Mouse (Mus musculus): ENCODE data around the gene Tmem53. TPM values are rescaled to one million over a fixed set of nuclear protein-coding genes. Genes with fewer than 3 reads are reported as not detected.

Gene Tmem53
- polyA plus RNA-seq, 2 experiments: 2.4 to 6.7 TPM

- no peaks in the 10 kb centered on the region for H3K9me3 ChIP-seq (ENCODE audit: control insufficient read depth, low read length)
- TF ChIP-seq CTCF (IDR thresholded peaks at IDR 0.05; ENCODE audit: low read depth) (no peak), EP300 (IDR thresholded peaks at IDR 0.05; ENCODE audit: low read depth) (no peak)
- H3K4me1 ChIP-seq (replicated peaks; ENCODE audit: control insufficient read depth in 2 of 2, insufficient read depth in 2 of 2, low read length in 1 of 2): no peaks in the 10 kb centered on the region
- DNase-seq (ENCODE audit: low read depth in 3 of 3, low spot score in 3 of 3): no peak
- ATAC-seq (ENCODE audit: insufficient read depth): no peak
- H3K4me3 ChIP-seq (ENCODE audit: insufficient read depth in 1 of 2, low read depth in 2 of 2, low read length in 2 of 2): peak overlapping the region in 1 of 2 experiments; percentile 38; a peak in 2 of 4 replicates
- H3K36me3 ChIP-seq (replicated peaks; ENCODE audit: control insufficient read depth, insufficient read depth, low read depth): no peaks in the 10 kb centered on the region
- H3K27ac ChIP-seq: no peak overlapping the region
- WGBS (ENCODE audit: insufficient replicate concordance): 31% methylated on average over 30 of the region's 30 CpGs
- peaks cover 50% of the 10 kb centered on the region for H3K27me3 ChIP-seq (ENCODE audit: control insufficient read depth, insufficient read depth, low read length)
- peak overlapping the region; percentile 55 for H3K4me2 ChIP-seq (ENCODE audit: low read depth)
- no peak overlapping the region for H3K9ac ChIP-seq (replicated peaks)
Measured at GRCm38 (mm10) chr4:117303581-117304238, 52.0 kb downstream of the Tmem53 start.

- Histone ChIP-seq H3K4me2 (ENCODE audit: low read depth) (peak overlapping the region; percentile 55), H3K27me3 (ENCODE audit: control insufficient read depth, insufficient read depth, low read length) (peaks cover 50% of the 10 kb centered on the region), H3K36me3 (replicated peaks; ENCODE audit: control insufficient read depth, insufficient read depth, low read depth) (no peaks in the 10 kb centered on the region), H3K9me3 (ENCODE audit: control insufficient read depth, low read length) (no peaks in the 10 kb centered on the region; the same call in 1 of the 2 replicates), H3K27ac (no peak overlapping the region), H3K4me1 (replicated peaks; ENCODE audit: control insufficient read depth in 2 of 2, insufficient read depth in 2 of 2, low read length in 1 of 2) (no peaks in the 10 kb centered on the region), H3K9ac (replicated peaks) (no peak overlapping the region), H3K4me3 (ENCODE audit: insufficient read depth in 1 of 2, low read depth in 2 of 2, low read length in 2 of 2) (peak overlapping the region; percentile 38 to 42)
- DNase-seq (ENCODE audit: low read depth in 3 of 3, low spot score in 3 of 3) (no peak), ATAC-seq (ENCODE audit: insufficient read depth) (no peak)
- 15% methylated on average over 54 of the region's 54 CpGs for WGBS (ENCODE audit: insufficient replicate concordance)
- TF ChIP-seq EP300 (IDR thresholded peaks at IDR 0.05; ENCODE audit: low read depth) (no peak), CTCF (IDR thresholded peaks at IDR 0.05; ENCODE audit: low read depth) (no peak)
Measured at GRCm38 (mm10) chr4:117304239-117305025, 52.7 kb downstream of the Tmem53 start.

- WGBS (ENCODE audit: insufficient replicate concordance): 61% methylated on average over 6 of the region's 7 CpGs
Measured at GRCm38 (mm10) chr4:117305461-117305860, 53.7 kb downstream of the Tmem53 start.

GRCm38 (mm10) chr4:117307270-117307669 lies 55.5 kb downstream of the Tmem53 start:
- Histone ChIP-seq H3K27ac (no peak overlapping the region), H3K4me3 (ENCODE audit: insufficient read depth in 1 of 2, low read depth in 2 of 2, low read length in 2 of 2) (no peak overlapping the region), H3K27me3 (ENCODE audit: control insufficient read depth, insufficient read depth, low read length) (peaks cover 42% of the 10 kb centered on the region), H3K4me1 (replicated peaks; ENCODE audit: control insufficient read depth in 2 of 2, insufficient read depth in 2 of 2, low read length in 1 of 2) (peaks cover 16 to 18% of the 10 kb centered on the region in 2 experiments), H3K9ac (replicated peaks) (no peak overlapping the region), H3K9me3 (ENCODE audit: control insufficient read depth, low read length) (no peaks in the 10 kb centered on the region; the same call in 1 of the 2 replicates), H3K4me2 (ENCODE audit: low read depth) (no peak overlapping the region), H3K36me3 (replicated peaks; ENCODE audit: control insufficient read depth, insufficient read depth, low read depth) (no peaks in the 10 kb centered on the region)
- 72% methylated on average over 6 of the region's 6 CpGs for WGBS (ENCODE audit: insufficient replicate concordance)
- no peak for TF ChIP-seq CTCF (IDR thresholded peaks at IDR 0.05; ENCODE audit: low read depth)
- no peak for TF ChIP-seq EP300 (IDR thresholded peaks at IDR 0.05; ENCODE audit: low read depth)
- no peak for ATAC-seq (ENCODE audit: insufficient read depth)
- no peak for DNase-seq (ENCODE audit: low read depth in 3 of 3, low spot score in 3 of 3)

More at GRCm38 (mm10) chr4:117305461-117305860, 53.7 kb downstream of the Tmem53 start:
- Histone ChIP-seq H3K9ac (replicated peaks) (no peak overlapping the region), H3K4me2 (ENCODE audit: low read depth) (no peak overlapping the region), H3K36me3 (replicated peaks; ENCODE audit: control insufficient read depth, insufficient read depth, low read depth) (no peaks in the 10 kb centered on the region), H3K27ac (no peak overlapping the region), H3K27me3 (ENCODE audit: control insufficient read depth, insufficient read depth, low read length) (peaks cover 50% of the 10 kb centered on the region), H3K4me3 (ENCODE audit: insufficient read depth in 1 of 2, low read depth in 2 of 2, low read length in 2 of 2) (no peak overlapping the region), H3K4me1 (replicated peaks; ENCODE audit: control insufficient read depth in 2 of 2, insufficient read depth in 2 of 2, low read length in 1 of 2) (peaks cover 0 to 1% of the 10 kb centered on the region in 2 experiments; a peak in 1 of 4 replicates), H3K9me3 (ENCODE audit: control insufficient read depth, low read length) (no peaks in the 10 kb centered on the region; the same call in 1 of the 2 replicates)
- TF ChIP-seq EP300 (IDR thresholded peaks at IDR 0.05; ENCODE audit: low read depth) (no peak), CTCF (IDR thresholded peaks at IDR 0.05; ENCODE audit: low read depth) (no peak)
- DNase-seq (ENCODE audit: low read depth in 3 of 3, low spot score in 3 of 3) (no peak), ATAC-seq (ENCODE audit: insufficient read depth) (no peak)

GRCm38 (mm10) chr4:117309427-117309826 lies 57.7 kb downstream of the Tmem53 start:
- TF ChIP-seq EP300 (IDR thresholded peaks at IDR 0.05; ENCODE audit: low read depth) (no peak), CTCF (IDR thresholded peaks at IDR 0.05; ENCODE audit: low read depth) (peak; percentile 37; the same call in 1 of the 2 replicates)
- H3K4me2 ChIP-seq (ENCODE audit: low read depth): no peak overlapping the region
- H3K36me3 ChIP-seq (replicated peaks; ENCODE audit: control insufficient read depth, insufficient read depth, low read depth): no peaks in the 10 kb centered on the region
- no peak overlapping the region for H3K4me3 ChIP-seq (ENCODE audit: insufficient read depth in 1 of 2, low read depth in 2 of 2, low read length in 2 of 2)
- no peak overlapping the region for H3K9ac ChIP-seq (replicated peaks)
- H3K27me3 ChIP-seq (ENCODE audit: control insufficient read depth, insufficient read depth, low read length): peaks cover 20% of the 10 kb centered on the region
- ATAC-seq (ENCODE audit: insufficient read depth) (no peak), DNase-seq (ENCODE audit: low read depth in 3 of 3, low spot score in 3 of 3) (no peak)
- WGBS (ENCODE audit: insufficient replicate concordance): 93% methylated on average over 1 of the region's 1 CpGs
- peaks cover 26 to 27% of the 10 kb centered on the region in 2 experiments for H3K4me1 ChIP-seq (replicated peaks; ENCODE audit: control insufficient read depth in 2 of 2, insufficient read depth in 2 of 2, low read length in 1 of 2)
- no peaks in the 10 kb centered on the region; the same call in 1 of the 2 replicates for H3K9me3 ChIP-seq (ENCODE audit: control insufficient read depth, low read length)
- no peak overlapping the region for H3K27ac ChIP-seq

Measured in liver, embryonic 14.5 days (tissue).